Mouse (Mus musculus): ENCODE results near the gene Cdkn1b. TPM values are rescaled to one million over a fixed set of nuclear protein-coding genes. Genes with fewer than 3 reads are reported as not detected.

Gene Cdkn1b
- polyA plus RNA-seq, 1 experiment: 37.2 TPM

DNA sequence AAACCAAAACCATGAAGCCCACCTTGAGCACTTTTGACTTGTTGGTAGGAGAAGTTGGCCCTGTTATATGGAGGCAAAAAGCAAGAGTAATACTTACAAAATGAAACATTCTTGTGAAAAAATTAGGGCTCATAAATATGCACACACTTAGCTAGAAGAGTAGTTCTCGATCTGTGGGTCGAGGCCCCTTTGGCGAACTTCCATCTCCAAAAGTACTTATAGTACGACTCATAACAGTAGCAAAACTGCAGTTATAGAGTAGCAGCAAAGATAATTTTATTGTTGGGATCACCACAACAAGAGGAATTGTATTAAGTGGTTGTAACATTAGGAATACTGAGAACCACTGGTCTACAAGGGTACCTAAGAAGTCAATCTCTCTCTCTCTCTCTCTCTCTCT lies 19.6 kb downstream of the Cdkn1b start:
- H3K9ac ChIP-seq (ENCODE audit: low read depth, poor library complexity, severe bottlenecking): no peak overlapping the region
- H3K27me3 ChIP-seq (ENCODE audit: control insufficient read depth, insufficient read depth, low read length, poor library complexity, severe bottlenecking): no peaks in the 10 kb centered on the region
- H3K27ac ChIP-seq (ENCODE audit: insufficient read depth, low read length): no peak overlapping the region
- no peaks in the 10 kb centered on the region for H3K4me1 ChIP-seq (ENCODE audit: control insufficient read depth, insufficient read depth, low read length)
- H3K9me3 ChIP-seq (replicated peaks; ENCODE audit: control insufficient read depth, insufficient read depth, low read length, poor library complexity, severe bottlenecking): no peaks in the 10 kb centered on the region
- no peak overlapping the region for H3K4me3 ChIP-seq (ENCODE audit: low read depth, low read length)
- TF ChIP-seq POLR2A (IDR thresholded peaks at IDR 0.05; ENCODE audit: insufficient read depth, low read length): no peak
- H3K36me3 ChIP-seq (ENCODE audit: control insufficient read depth, insufficient read depth, low read length, poor library complexity, severe bottlenecking): no peaks in the 10 kb centered on the region

- H3K4me3 ChIP-seq (ENCODE audit: low read depth, low read length): no peak overlapping the region
- no peak for TF ChIP-seq EP300 (IDR thresholded peaks at IDR 0.05; ENCODE audit: insufficient read depth, low read depth, low read length)
- no peak for TF ChIP-seq CTCF (IDR thresholded peaks at IDR 0.05; ENCODE audit: low read depth, low read length)
- TF ChIP-seq POLR2A (IDR thresholded peaks at IDR 0.05; ENCODE audit: insufficient read depth, low read length): no peak
- no peak overlapping the region for H3K27ac ChIP-seq (ENCODE audit: insufficient read depth, low read length)
- no peaks in the 10 kb centered on the region for H3K9me3 ChIP-seq (replicated peaks; ENCODE audit: control insufficient read depth, insufficient read depth, low read length, poor library complexity, severe bottlenecking)
- H3K36me3 ChIP-seq (ENCODE audit: control insufficient read depth, insufficient read depth, low read length, poor library complexity, severe bottlenecking): no peaks in the 10 kb centered on the region
- no peak overlapping the region for H3K9ac ChIP-seq (ENCODE audit: low read depth, poor library complexity, severe bottlenecking)
- H3K4me1 ChIP-seq (ENCODE audit: control insufficient read depth, insufficient read depth, low read length): no peaks in the 10 kb centered on the region
- no peaks in the 10 kb centered on the region for H3K27me3 ChIP-seq (ENCODE audit: control insufficient read depth, insufficient read depth, low read length, poor library complexity, severe bottlenecking)
Measured at GRCm38 (mm10) chr6:134943759-134944407, 23.7 kb downstream of the Cdkn1b start.

DNA sequence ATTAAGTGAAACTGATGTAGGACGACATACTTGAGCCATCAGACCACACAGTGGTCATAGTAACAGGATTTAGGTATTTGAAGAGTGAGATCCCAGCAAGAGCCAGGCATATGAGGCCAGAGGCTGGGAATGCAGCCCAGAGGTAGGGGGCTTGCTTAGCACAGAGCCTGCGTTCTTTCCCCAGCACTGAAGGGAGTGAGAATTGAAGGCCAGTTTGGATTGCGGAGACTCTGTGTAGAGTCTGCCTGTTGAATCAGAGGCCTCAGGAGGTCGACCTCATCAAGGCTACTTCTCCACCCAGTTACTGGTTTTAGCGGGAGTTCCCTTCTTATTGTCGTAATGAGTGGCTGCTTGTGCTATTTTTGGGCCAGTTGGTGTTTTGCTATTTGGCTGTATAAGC lies 25.9 kb downstream of the Cdkn1b start:
- TF ChIP-seq EP300 (IDR thresholded peaks at IDR 0.05; ENCODE audit: insufficient read depth, low read depth, low read length) (no peak), CTCF (IDR thresholded peaks at IDR 0.05; ENCODE audit: low read depth, low read length) (no peak), POLR2A (IDR thresholded peaks at IDR 0.05; ENCODE audit: insufficient read depth, low read length) (no peak)
- no peaks in the 10 kb centered on the region for H3K27me3 ChIP-seq (ENCODE audit: control insufficient read depth, insufficient read depth, low read length, poor library complexity, severe bottlenecking)
- no peaks in the 10 kb centered on the region for H3K4me1 ChIP-seq (ENCODE audit: control insufficient read depth, insufficient read depth, low read length)
- no peaks in the 10 kb centered on the region for H3K36me3 ChIP-seq (ENCODE audit: control insufficient read depth, insufficient read depth, low read length, poor library complexity, severe bottlenecking)
- no peak overlapping the region for H3K27ac ChIP-seq (ENCODE audit: insufficient read depth, low read length)
- no peaks in the 10 kb centered on the region for H3K9me3 ChIP-seq (replicated peaks; ENCODE audit: control insufficient read depth, insufficient read depth, low read length, poor library complexity, severe bottlenecking)
- H3K9ac ChIP-seq (ENCODE audit: low read depth, poor library complexity, severe bottlenecking): 0 out of 2 replicates have a peak overlapping the region, but pooled peaks have one; percentile 5
- H3K4me3 ChIP-seq (ENCODE audit: low read depth, low read length): no peak overlapping the region

DNA sequence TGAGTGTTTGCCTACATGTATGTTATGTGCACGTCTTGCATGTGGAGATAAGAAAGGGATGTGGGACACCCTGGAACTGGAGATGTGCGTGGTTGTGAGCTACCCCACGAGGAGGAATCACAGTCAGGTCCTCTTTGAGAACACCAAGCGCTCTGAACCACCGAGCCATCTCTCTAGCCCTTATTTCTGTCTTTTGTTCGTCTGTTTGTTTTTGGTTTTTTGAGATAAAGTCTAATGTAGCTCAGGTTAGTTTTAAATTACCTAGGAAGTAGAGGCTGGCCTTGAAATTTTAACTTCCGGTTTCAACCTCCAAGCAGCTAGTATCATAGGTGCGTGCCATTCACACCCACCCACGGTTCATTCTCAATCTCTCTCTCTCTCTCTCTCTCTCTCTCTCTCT lies 26.7 kb downstream of the Cdkn1b start:
- H3K9me3 ChIP-seq (replicated peaks; ENCODE audit: control insufficient read depth, insufficient read depth, low read length, poor library complexity, severe bottlenecking): no peaks in the 10 kb centered on the region
- peaks cover 2% of the 10 kb centered on the region for H3K4me1 ChIP-seq (ENCODE audit: control insufficient read depth, insufficient read depth, low read length)
- no peaks in the 10 kb centered on the region for H3K27me3 ChIP-seq (ENCODE audit: control insufficient read depth, insufficient read depth, low read length, poor library complexity, severe bottlenecking)
- no peak overlapping the region for H3K9ac ChIP-seq (ENCODE audit: low read depth, poor library complexity, severe bottlenecking)
- no peak overlapping the region for H3K4me3 ChIP-seq (ENCODE audit: low read depth, low read length)
- TF ChIP-seq EP300 (IDR thresholded peaks at IDR 0.05; ENCODE audit: insufficient read depth, low read depth, low read length): no peak
- TF ChIP-seq POLR2A (IDR thresholded peaks at IDR 0.05; ENCODE audit: insufficient read depth, low read length): no peak
- TF ChIP-seq CTCF (IDR thresholded peaks at IDR 0.05; ENCODE audit: low read depth, low read length): no peak
- no peaks in the 10 kb centered on the region for H3K36me3 ChIP-seq (ENCODE audit: control insufficient read depth, insufficient read depth, low read length, poor library complexity, severe bottlenecking)
- no peak overlapping the region for H3K27ac ChIP-seq (ENCODE audit: insufficient read depth, low read length)

DNA sequence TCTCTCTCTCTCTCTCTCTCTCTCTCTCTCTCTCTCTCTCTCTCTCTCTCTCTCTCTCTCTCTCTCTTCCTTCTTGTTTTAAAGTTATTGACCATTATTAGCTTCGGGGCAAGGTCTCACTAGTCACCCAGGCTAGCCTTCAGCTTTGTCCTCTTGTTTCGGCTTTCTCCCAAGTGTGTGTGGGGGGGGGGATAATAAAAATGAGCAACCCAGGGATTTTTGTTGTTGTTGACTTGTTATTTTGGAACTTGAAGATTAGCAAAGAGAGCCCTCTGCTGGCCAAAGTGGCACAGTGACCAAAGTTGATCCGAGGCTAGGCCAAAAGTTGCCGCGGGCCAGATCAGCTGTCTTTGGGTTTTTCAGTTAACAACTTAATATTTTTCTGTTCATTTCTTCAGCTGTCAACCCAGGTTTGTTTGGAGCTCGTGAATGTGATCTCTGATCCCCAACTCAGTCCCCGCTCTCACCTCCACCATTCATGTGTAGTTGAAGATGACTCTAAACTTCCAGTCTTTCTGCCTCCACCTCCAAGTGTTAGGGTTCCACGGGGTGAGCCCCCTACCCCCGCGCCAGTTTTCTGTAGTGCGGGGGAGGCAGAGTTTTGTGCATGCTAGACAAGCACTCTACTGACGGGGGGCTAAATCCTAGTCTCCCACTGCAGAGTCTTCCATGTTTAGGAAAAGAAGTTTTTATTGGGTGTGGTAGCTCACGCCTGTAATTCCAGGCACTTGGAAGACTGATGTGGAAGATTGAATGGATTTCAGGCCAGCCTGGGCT lies 27.3 kb downstream of the Cdkn1b start:
- H3K4me1 ChIP-seq (ENCODE audit: control insufficient read depth, insufficient read depth, low read length): peaks cover 2% of the 10 kb centered on the region
- H3K4me3 ChIP-seq (ENCODE audit: low read depth, low read length): no peak overlapping the region
- TF ChIP-seq POLR2A (IDR thresholded peaks at IDR 0.05; ENCODE audit: insufficient read depth, low read length): no peak
- TF ChIP-seq CTCF (IDR thresholded peaks at IDR 0.05; ENCODE audit: low read depth, low read length): peak; percentile 42
- TF ChIP-seq EP300 (IDR thresholded peaks at IDR 0.05; ENCODE audit: insufficient read depth, low read depth, low read length): no peak
- H3K36me3 ChIP-seq (ENCODE audit: control insufficient read depth, insufficient read depth, low read length, poor library complexity, severe bottlenecking): no peaks in the 10 kb centered on the region
- H3K9me3 ChIP-seq (replicated peaks; ENCODE audit: control insufficient read depth, insufficient read depth, low read length, poor library complexity, severe bottlenecking): no peaks in the 10 kb centered on the region
- H3K27ac ChIP-seq (ENCODE audit: insufficient read depth, low read length): no peak overlapping the region
- no peaks in the 10 kb centered on the region for H3K27me3 ChIP-seq (ENCODE audit: control insufficient read depth, insufficient read depth, low read length, poor library complexity, severe bottlenecking)
- H3K9ac ChIP-seq (ENCODE audit: low read depth, poor library complexity, severe bottlenecking): peak overlapping the region; percentile 58

GRCm38 (mm10) chr6:134948522-134949061 lies 28.4 kb downstream of the Cdkn1b start:
- Histone ChIP-seq H3K36me3 (ENCODE audit: control insufficient read depth, insufficient read depth, low read length, poor library complexity, severe bottlenecking) (no peaks in the 10 kb centered on the region), H3K4me1 (ENCODE audit: control insufficient read depth, insufficient read depth, low read length) (peaks cover 2% of the 10 kb centered on the region), H3K27ac (ENCODE audit: insufficient read depth, low read length) (no peak overlapping the region), H3K4me3 (ENCODE audit: low read depth, low read length) (no peak overlapping the region), H3K9ac (ENCODE audit: low read depth, poor library complexity, severe bottlenecking) (no peak overlapping the region), H3K27me3 (ENCODE audit: control insufficient read depth, insufficient read depth, low read length, poor library complexity, severe bottlenecking) (no peaks in the 10 kb centered on the region), H3K9me3 (replicated peaks; ENCODE audit: control insufficient read depth, insufficient read depth, low read length, poor library complexity, severe bottlenecking) (no peaks in the 10 kb centered on the region)
- TF ChIP-seq EP300 (IDR thresholded peaks at IDR 0.05; ENCODE audit: insufficient read depth, low read depth, low read length) (no peak), CTCF (IDR thresholded peaks at IDR 0.05; ENCODE audit: low read depth, low read length) (no peak), POLR2A (IDR thresholded peaks at IDR 0.05; ENCODE audit: insufficient read depth, low read length) (no peak)
